Mouse (Mus musculus): Measurements from ENCODE around the gene Hdac8. TPM values are rescaled to one million over a fixed set of nuclear protein-coding genes. Genes with fewer than 3 reads are reported as not detected.

The Hdac8 gene
- total and polyA plus RNA-seq, 2 experiments from 2014 or later, result 8.4 to 12.7 TPM

GRCm38 (mm10) chrX:102251221-102251936, 253.8 kb downstream of the Hdac8 start:
- no peaks in the 10 kb centered on the region for H3K4me1 ChIP-seq (ENCODE audit: insufficient read depth)
- no peaks in the 10 kb centered on the region for H3K36me3 ChIP-seq (ENCODE audit: insufficient read depth)
- TF ChIP-seq CTCF (IDR thresholded peaks at IDR 0.05; ENCODE audit: low read depth), result no peak
- no peaks in the 10 kb centered on the region for H3K27me3 ChIP-seq (ENCODE audit: insufficient read depth, low read length)
- no peak overlapping the region for H3K27ac ChIP-seq (ENCODE audit: low read depth, low read length)
- ATAC-seq (peak; percentile 43), DNase-seq (no peak)
- peak overlapping the region; percentile 40 for H3K9ac ChIP-seq
- H3K4me2 ChIP-seq (ENCODE audit: low read depth), result peak overlapping the region; percentile 89
- WGBS, result 33% methylated on average over 66 of the region's 80 CpGs
- H3K4me3 ChIP-seq (ENCODE audit: low read depth, low read length), result peak overlapping the region; percentile 46
- H3K9me3 ChIP-seq (ENCODE audit: low read length), result no peaks in the 10 kb centered on the region

GRCm38 (mm10) chrX:102250891-102251170, 254.3 kb downstream of the Hdac8 start:
- no peaks in the 10 kb centered on the region for H3K27me3 ChIP-seq (ENCODE audit: insufficient read depth, low read length)
- peak overlapping the region; percentile 89 for H3K4me2 ChIP-seq (ENCODE audit: low read depth)
- no peak overlapping the region for H3K27ac ChIP-seq (ENCODE audit: low read depth, low read length)
- peak overlapping the region; percentile 46 for H3K4me3 ChIP-seq (ENCODE audit: low read depth, low read length)
- TF ChIP-seq CTCF (IDR thresholded peaks at IDR 0.05; ENCODE audit: low read depth), result no peak
- no peaks in the 10 kb centered on the region for H3K36me3 ChIP-seq (ENCODE audit: insufficient read depth)
- no peak overlapping the region for H3K9ac ChIP-seq
- DNase-seq (peak; percentile 2), ATAC-seq (no peak)
- no peaks in the 10 kb centered on the region for H3K9me3 ChIP-seq (ENCODE audit: low read length)
- WGBS, result 19% methylated on average over 24 of the region's 24 CpGs
- no peaks in the 10 kb centered on the region for H3K4me1 ChIP-seq (ENCODE audit: insufficient read depth)

GRCm38 (mm10) chrX:102250150-102250890, 254.8 kb downstream of the Hdac8 start:
- 23% methylated on average over 68 of the region's 68 CpGs for WGBS
- TF ChIP-seq CTCF (IDR thresholded peaks at IDR 0.05; ENCODE audit: low read depth), result no peak
- Histone ChIP-seq H3K4me1 (ENCODE audit: insufficient read depth) (no peaks in the 10 kb centered on the region), H3K4me2 (ENCODE audit: low read depth) (peak overlapping the region; percentile 89), H3K9ac (no peak overlapping the region), H3K27me3 (ENCODE audit: insufficient read depth, low read length) (no peaks in the 10 kb centered on the region), H3K4me3 (ENCODE audit: low read depth, low read length) (peak overlapping the region; percentile 46), H3K36me3 (ENCODE audit: insufficient read depth) (no peaks in the 10 kb centered on the region), H3K27ac (ENCODE audit: low read depth, low read length) (no peak overlapping the region), H3K9me3 (ENCODE audit: low read length) (no peaks in the 10 kb centered on the region)
- DNase-seq (peak; percentile 13), ATAC-seq (no peak)

- no peaks in the 10 kb centered on the region for H3K27me3 ChIP-seq (ENCODE audit: insufficient read depth, low read length)
- 74% methylated on average over 2 of the region's 2 CpGs for WGBS
- no peak overlapping the region for H3K9ac ChIP-seq
- no peak overlapping the region for H3K4me2 ChIP-seq (ENCODE audit: low read depth)
- H3K4me3 ChIP-seq (ENCODE audit: low read depth, low read length), result no peak overlapping the region
- H3K36me3 ChIP-seq (ENCODE audit: insufficient read depth), result no peaks in the 10 kb centered on the region
- DNase-seq (no peak), ATAC-seq (no peak)
- no peaks in the 10 kb centered on the region for H3K9me3 ChIP-seq (ENCODE audit: low read length)
- H3K4me1 ChIP-seq (ENCODE audit: insufficient read depth), result no peaks in the 10 kb centered on the region
- no peak for TF ChIP-seq CTCF (IDR thresholded peaks at IDR 0.05; ENCODE audit: low read depth)
- no peak overlapping the region for H3K27ac ChIP-seq (ENCODE audit: low read depth, low read length)
Measured at GRCm38 (mm10) chrX:102244334-102244733, 260.8 kb downstream of the Hdac8 start.

Small RNAs within 50 kb of the gene (microRNA-seq; reads per million reads assigned to microRNA genes)
- 0 reads per million in 2 experiments for gene Gm26318

Other genes starting within 250 kb of the Hdac8 start
- 5.4 and 7.9 TPM in 2 replicates for gene Phka1, start 138.9 kb upstream of the Hdac8 start, total RNA-seq (2014; rRNA removed)
- gene Phka1, start 138.9 kb upstream of the Hdac8 start, polyA plus RNA-seq (2015; fragmentation: Nextera tagmentation; extraction: Ambion mirVana), result 1.9 and 3.7 TPM in 2 replicates
- not detected in 2 replicates for gene Gm3880, start 181.6 kb upstream of the Hdac8 start, total RNA-seq (2014; rRNA removed)
- not detected in 2 replicates for gene Gm3880, start 181.6 kb upstream of the Hdac8 start, polyA plus RNA-seq (2015; fragmentation: Nextera tagmentation; extraction: Ambion mirVana)
- not detected in 2 replicates for gene Gm9112, start 202.3 kb upstream of the Hdac8 start, total RNA-seq (2014; rRNA removed)
- not detected in 2 replicates for gene Gm9112, start 202.3 kb upstream of the Hdac8 start, polyA plus RNA-seq (2015; fragmentation: Nextera tagmentation; extraction: Ambion mirVana)
- gene Dmrtc1b, start 202.5 kb upstream of the Hdac8 start, total RNA-seq (2014; rRNA removed), result not detected in 2 replicates
- not detected in 2 replicates for gene Dmrtc1b, start 202.5 kb upstream of the Hdac8 start, polyA plus RNA-seq (2015; fragmentation: Nextera tagmentation; extraction: Ambion mirVana)

Measured in forebrain, postnatal 0 days (tissue).